Mouse (Mus musculus) urinary bladder, postnatal 25 days (tissue): ENCODE data around the gene Bbip1.
"Not testable (repeated sequence)": the region's sequence is repeated elsewhere in the genome, so short reads cannot be mapped to it uniquely, and the experiment has no call there.

Experiments
- DNase-seq: peaks from one replicate; pipeline ENCODE4 v3.0.0; 2022; ENCODE audit warnings: low spot score

The Bbip1 gene

DNA sequence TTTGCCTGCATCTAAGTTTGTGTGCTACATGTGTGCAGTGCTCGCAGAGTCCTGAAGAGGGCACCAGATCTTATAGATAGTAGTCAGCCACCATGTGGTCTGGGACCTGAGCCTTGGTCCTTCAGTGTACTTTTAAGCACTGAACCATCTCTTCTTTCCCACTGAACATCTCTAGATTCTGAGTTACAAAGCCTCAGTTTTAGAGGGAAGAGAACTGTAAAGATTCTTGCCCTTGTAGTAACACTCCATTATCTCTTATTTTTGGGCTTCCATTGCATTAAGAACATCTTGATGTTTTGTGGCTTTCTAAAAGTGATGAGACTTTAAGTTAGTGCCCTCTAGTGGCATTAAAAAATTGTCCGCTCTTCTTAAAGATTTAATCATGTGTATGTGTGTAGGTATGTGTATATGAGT is 19.1 kb downstream of the Bbip1 start:
- no peak for DNase-seq

GRCm38 (mm10) chr19:53921996-53922395 is 22.4 kb downstream of the Bbip1 start:
- DNase-seq = not testable (repeated sequence)

DNA sequence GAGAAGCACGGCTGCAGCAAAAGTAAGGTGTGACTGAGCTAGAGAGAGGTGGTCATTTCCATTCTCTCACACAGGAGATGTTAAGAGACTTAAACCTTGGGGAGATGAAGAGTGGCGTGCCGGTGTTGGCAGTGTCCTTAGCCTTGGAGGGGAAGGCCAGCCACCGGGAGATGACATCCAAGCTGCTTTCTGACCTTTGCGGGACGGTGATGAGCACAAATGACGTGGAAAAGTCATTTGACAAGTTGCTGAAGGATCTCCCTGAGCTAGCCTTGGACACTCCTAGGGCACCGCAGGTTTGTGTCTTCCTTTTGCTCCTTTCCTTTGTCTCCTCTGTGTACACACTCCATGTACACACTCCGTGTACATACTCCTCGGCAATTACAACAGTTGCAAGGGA is 24.9 kb downstream of the Bbip1 start:
- no peak for DNase-seq

GRCm38 (mm10) chr19:53914950-53915349 is 29.5 kb downstream of the Bbip1 start:
- DNase-seq = no peak

GRCm38 (mm10) chr19:53906703-53907070 is 37.7 kb downstream of the Bbip1 start:
- not testable (repeated sequence) for DNase-seq

DNA sequence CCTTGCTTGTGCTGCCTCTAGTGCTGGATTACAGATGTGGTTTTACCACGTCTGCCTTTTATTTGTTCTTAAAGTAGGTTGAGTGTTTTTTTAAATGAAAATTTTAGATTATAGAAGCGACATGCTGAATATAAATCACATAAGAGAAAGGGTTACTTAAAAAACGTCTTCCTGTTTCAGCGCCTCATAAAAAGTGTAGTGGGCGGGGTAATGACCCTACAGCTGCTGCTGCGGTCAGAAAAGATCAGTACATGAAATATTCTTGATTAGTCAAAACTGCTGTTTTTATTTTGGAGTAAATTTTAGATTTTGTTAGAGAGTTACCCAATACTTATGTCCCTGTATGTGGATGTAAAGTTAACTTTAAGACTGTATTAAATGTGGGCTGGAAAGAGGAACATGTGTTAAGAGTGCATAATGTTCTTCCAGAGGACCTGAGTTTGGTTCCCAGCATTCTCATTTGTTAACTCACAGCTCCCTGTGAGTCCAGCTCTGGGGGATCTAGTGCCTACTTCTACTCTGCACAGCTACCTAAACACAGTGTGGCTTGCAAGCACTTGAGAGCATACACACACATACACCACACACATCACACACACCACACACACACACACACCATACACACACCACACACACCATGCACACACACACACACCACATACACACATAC is 38.3 kb downstream of the Bbip1 start:
- no peak for DNase-seq

DNA sequence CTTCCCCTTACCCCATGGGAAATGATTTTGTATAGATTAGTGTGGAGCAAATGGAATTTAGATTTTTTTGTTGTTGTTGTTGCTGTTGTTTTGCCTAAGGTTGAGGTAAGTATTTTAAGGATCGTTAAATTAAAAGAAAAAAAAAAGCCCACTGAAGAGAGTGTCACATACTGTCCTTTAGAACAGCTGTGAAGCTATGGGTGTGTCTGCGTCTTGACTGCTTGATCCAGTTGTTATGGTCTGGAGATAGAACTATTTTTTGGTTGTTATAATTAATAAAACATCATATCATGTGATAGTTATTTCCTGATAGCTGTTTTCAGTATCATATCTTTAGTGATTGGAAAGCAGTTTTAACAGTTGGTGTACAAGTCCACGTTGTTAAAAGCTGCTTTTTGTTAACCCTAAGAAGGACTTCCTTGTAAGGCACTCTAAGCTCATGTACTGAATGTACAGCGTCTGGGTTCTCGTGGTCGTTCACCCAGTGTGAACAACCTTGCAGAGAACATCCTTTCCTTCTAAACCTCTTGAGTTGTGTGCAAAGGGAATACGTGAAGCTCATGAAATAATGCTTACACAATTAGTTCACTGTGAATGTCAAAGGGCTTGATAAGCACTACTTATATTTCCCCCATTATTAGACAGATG is 39.5 kb downstream of the Bbip1 start:
- no peak for DNase-seq

- peak; percentile 44 for DNase-seq
Observed at GRCm38 (mm10) chr19:53903507-53904321, 40.7 kb downstream of the Bbip1 start.

DNA sequence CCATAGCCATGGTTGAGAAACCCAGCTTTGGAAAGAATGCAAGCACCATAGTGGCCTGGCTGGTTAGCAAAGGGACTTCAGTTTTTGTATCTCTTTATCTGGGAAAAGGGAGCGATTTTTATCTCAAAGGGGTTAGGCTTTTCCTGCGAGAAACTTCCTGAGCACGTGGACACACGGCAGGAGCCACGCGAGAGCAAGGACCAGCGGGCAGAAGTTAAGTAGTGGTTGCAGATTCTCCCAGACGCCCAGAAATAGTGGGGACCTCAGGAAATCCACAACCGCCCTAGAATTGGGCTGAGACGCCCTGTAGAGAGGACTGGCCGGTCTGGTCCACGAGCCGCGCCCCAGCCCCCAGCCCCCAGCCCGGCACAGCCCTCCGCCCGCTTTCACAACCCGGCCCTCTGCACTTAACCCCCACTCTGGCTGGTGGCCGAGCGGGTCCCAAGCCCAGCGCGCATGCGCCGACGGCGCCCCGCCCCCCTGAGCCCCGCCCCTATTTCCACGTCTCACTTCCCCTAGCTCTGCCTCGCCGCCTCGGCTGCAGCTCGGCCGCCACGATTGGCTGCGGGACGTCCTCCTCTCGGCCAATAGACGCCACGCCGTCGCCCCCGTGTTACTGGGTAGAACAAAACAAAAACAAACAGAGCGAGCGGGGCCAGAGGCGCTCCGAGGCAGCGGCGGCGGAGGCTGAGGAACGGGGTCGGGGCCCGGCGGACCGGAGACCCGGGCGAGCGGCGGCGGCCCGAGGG is 41.5 kb downstream of the Bbip1 start:
- peak; percentile 84 for DNase-seq

DNA sequence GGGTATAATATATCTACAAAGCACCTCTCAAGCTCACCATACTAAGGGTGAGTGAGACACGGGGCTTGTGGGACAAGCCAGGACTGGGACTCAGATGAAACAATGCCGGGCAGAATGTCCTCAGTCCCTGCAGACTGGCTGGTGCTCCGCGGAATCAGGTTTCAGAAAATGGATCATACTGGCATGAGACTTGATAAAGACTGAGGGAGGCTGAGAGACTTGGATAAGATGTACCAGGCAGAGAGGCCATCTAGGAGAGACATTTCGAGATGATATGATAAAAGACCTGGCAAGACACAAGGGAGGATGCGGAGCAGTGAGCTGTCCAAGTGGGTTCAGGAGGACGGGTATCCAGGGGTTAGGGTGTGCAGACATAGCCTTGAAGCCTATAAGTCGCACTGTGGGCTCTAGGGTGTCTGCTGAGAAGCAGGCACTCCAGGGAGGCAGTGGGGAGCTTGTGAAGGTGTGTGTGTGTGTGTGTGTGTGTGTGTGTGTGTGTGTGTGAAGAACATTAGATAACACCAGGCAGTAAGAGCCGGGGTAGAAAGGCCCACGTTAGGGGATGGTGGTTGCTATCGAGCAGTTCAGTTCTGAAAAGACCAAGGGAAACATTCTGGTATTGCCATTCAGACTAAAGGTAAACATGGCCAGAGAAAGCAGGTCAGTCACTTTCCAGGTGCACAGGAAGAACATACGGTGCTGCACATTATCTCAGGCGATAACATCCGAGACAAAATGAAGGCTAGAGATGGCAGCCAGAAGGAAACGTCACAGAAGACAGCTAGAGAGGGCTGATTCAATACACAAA is 42.3 kb downstream of the Bbip1 start:
- no peak for DNase-seq

DNA sequence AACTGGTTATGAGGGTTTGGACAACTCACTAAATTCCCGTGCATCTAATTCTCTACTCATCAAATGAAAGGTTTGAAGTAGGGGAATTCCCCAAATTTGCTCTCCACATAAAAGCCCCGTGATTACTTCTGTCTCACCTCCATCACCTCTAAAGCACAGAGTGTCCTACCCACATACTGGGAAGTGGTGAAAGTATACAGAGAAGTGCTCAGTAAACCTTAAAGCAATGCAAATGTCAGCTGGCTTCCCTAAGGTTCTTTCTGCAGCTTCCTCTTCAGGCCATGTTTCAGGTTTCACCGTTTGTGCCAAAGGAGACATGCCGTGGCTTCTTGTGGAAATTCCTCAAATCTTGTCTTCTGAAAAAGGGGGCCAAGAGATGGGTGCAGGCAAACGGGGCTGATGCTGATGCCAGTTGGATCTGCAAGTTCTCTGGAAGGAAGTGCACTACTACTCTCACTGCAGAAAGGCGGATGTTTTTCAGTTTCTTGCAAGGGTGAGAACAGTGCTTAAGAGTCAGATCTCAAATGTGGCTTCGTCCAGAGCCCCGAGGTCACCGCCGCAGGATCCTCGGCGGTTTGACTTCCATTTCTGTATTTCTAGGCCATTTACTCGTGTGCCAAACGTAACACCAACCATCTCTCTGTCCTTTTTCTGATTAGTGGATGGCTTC is 44.4 kb downstream of the Bbip1 start:
- DNase-seq = no peak

- no peak for DNase-seq
Observed at GRCm38 (mm10) chr19:53898970-53899900, 45.2 kb downstream of the Bbip1 start.

DNA sequence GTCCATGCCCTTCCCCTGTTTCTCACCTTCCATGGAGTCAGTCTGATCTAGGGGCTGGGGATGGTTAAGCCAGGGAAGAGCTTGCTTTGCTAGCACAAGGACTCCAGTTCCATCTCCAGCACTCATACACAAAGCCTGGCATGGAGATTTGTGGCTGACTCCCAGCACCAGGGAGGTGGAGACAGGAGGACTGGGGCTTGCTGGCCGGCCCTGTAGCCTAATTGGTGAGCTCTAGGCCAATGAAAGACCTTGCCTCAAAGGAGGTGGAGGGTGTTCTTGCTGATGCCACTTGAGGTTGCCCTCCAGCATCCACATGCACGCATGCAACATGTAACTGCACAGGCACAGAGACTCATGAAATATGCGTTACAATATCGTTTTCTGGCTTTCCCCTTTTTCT is 45.9 kb downstream of the Bbip1 start:
- DNase-seq = no peak

GRCm38 (mm10) chr19:53898046-53898445 is 46.4 kb downstream of the Bbip1 start:
- no peak for DNase-seq

- peak; percentile 48 for DNase-seq
Observed at GRCm38 (mm10) chr19:53894538-53895121, 49.8 kb downstream of the Bbip1 start.

DNA sequence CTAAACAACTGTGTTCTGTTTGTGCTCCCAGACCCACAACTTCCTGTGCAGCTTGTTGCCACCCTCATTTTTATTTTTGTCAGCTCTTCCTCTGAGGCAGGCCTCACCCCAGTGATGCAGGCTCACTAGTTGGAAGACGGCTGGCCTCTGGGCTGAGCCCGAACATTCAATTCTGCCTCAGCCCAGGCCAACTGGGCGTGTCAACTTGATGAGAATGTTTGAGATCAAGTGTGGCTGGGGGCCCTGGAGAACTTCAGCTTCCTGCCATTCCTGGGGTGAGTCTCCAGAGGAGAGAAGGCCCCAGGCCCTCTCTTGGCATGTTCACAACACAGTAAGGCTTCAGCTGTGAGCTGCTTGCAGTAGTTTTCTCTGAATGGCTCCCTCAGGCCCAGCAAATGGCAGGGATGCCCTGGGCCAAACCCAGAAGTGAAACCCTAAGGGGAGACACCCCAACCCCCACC is 50.7 kb downstream of the Bbip1 start:
- DNase-seq = peak; percentile 32

GRCm38 (mm10) chr19:53892838-53893359 is 51.5 kb downstream of the Bbip1 start:
- DNase-seq = no peak

GRCm38 (mm10) chr19:53892061-53892460 is 52.4 kb downstream of the Bbip1 start, which contains the start of gene Pdcd4:
Gene Pdcd4, plus strand, starts transcription at chr19:53892231.
- DNase-seq = no peak

DNA sequence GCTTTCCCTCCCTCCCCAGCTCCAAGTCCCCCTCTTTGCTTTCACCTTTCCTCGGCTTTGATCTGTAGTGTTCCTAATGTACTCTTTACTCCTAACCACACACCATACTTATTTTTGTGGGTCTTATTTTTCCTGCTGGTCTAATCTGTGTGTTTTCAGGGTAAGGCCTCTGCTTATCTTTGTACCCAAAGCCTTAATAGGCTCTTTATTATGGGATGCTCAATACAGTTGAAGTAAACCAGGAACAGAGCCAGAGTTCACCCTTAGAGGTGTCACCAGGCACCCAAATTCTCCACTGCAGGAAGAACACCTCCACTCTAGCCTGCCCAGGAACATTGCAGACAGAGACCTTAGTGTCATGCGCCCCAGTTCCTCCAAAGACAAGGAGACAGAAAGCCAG is 52.9 kb downstream of the Bbip1 start:
- DNase-seq = no peak
